Mouse (Mus musculus) adipocyte (in vitro differentiated cells): Measurements from ENCODE around the gene Astn1.

Experiments
- DNase-seq: peaks from one replicate; pipeline ENCODE4 v3.0.0-alpha.2; 2016; ENCODE audit warnings: low spot score

Gene Astn1

GRCm38 (mm10) chr1:158421451-158421850, 59.4 kb downstream of the Astn1 start:
- DNase-seq, result no peak

GRCm38 (mm10) chr1:158422739-158423138, 60.7 kb downstream of the Astn1 start:
- no peak for DNase-seq

GRCm38 (mm10) chr1:158446071-158446470, 84.0 kb downstream of the Astn1 start:
- no peak for DNase-seq

- no peak for DNase-seq
These were observed 85.9 kb downstream of the Astn1 start for GRCm38 (mm10) chr1:158447956-158448355.

GRCm38 (mm10) chr1:158452675-158453074, 90.6 kb downstream of the Astn1 start:
- no peak for DNase-seq

- DNase-seq, result no peak
These were observed 91.5 kb downstream of the Astn1 start for GRCm38 (mm10) chr1:158453587-158453986.

GRCm38 (mm10) chr1:158463975-158464374, 101.9 kb downstream of the Astn1 start:
- DNase-seq, result no peak

- no peak for DNase-seq
These were observed 103.2 kb downstream of the Astn1 start for GRCm38 (mm10) chr1:158465286-158465685.

- no peak for DNase-seq
These were observed 115.8 kb downstream of the Astn1 start for GRCm38 (mm10) chr1:158477841-158478240.

- DNase-seq, result no peak
These were observed 118.2 kb downstream of the Astn1 start for GRCm38 (mm10) chr1:158480285-158480684.

GRCm38 (mm10) chr1:158483733-158484132, 121.7 kb downstream of the Astn1 start:
- DNase-seq, result no peak

- no peak for DNase-seq
These were observed 127.5 kb downstream of the Astn1 start for GRCm38 (mm10) chr1:158489521-158490021.

GRCm38 (mm10) chr1:158490175-158490574, 128.1 kb downstream of the Astn1 start:
- no peak for DNase-seq

GRCm38 (mm10) chr1:158493289-158493688, 131.2 kb downstream of the Astn1 start:
- no peak for DNase-seq

GRCm38 (mm10) chr1:158500140-158500539, 138.1 kb downstream of the Astn1 start:
- DNase-seq, result no peak

GRCm38 (mm10) chr1:158501019-158501418, 138.9 kb downstream of the Astn1 start:
- no peak for DNase-seq

- no peak for DNase-seq
These were observed 145.5 kb downstream of the Astn1 start for GRCm38 (mm10) chr1:158507610-158508009.

- no peak for DNase-seq
These were observed 147.2 kb downstream of the Astn1 start for GRCm38 (mm10) chr1:158509112-158509855.

GRCm38 (mm10) chr1:158510478-158511207, 148.6 kb downstream of the Astn1 start:
- DNase-seq, result no peak

- no peak for DNase-seq
These were observed 150.0 kb downstream of the Astn1 start for GRCm38 (mm10) chr1:158512089-158512488.

GRCm38 (mm10) chr1:158512636-158513035, 150.6 kb downstream of the Astn1 start:
- DNase-seq, result no peak

GRCm38 (mm10) chr1:158513572-158513971, 151.5 kb downstream of the Astn1 start:
- no peak for DNase-seq

- no peak for DNase-seq
These were observed 154.5 kb downstream of the Astn1 start for GRCm38 (mm10) chr1:158516558-158516957.
